Mouse (Mus musculus) bone marrow, adult 2 months (tissue): Measurements from ENCODE around the gene Ptpn13.

Source experiments
- CTCF ChIP-seq: fragments of 200-500 bp; IDR thresholded peaks from 2 replicates; pipeline ENCODE4 v1.5.1; 2011; ENCODE audit warnings: low read length, control low read depth; ENCODE audit not compliant: control insufficient read depth, insufficient read depth
- POLR2A ChIP-seq: fragments of 200-500 bp; IDR thresholded peaks from 2 replicates; pipeline ENCODE4 v1.6.1; 2011; ENCODE audit warnings: low read depth, mild to moderate bottlenecking, control low read depth, low read length, borderline replicate concordance; ENCODE audit not compliant: control insufficient read depth

DNA sequence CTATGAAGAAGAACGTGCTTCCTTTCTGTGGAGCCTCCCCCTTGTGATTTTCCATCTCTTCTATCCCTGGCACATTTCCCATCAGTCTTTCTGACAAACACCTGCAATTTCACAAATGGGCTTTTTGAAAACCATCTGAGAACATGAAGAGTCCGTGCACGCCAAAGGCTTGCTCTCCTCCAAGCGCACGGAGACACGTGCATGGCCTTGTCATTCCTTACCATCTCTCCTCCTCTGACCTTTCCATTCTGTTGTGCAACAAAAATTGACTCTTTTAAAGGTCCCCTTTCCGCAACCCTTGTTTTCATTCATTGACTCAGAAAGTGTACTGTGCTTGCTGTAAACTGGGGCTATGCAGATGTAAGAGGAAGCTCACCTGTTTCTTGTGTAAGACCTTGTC, 89.4 kb downstream of the Ptpn13 start:
- no peak for TF ChIP-seq CTCF
- TF ChIP-seq POLR2A: no peak
